Mouse (Mus musculus) liver, embryonic 15.5 days (tissue): Measurements from ENCODE around the gene Cacna1g. TPM values are rescaled to one million over a fixed set of nuclear protein-coding genes. Genes with fewer than 3 reads are reported as not detected.
"Not testable (repeated sequence)": the region's sequence is repeated elsewhere in the genome, so short reads cannot be mapped to it uniquely, and the experiment has no call there.

Experiments
- ATAC-seq: fragments of 200-750 bp; cut with Nextera tagmentation; 2 replicates; pipeline ENCODE4 v1.8.0; 2017; ENCODE audit warnings: moderate number of reproducible peaks, mild to moderate bottlenecking, moderate library complexity; ENCODE audit not compliant: insufficient read depth
- H3K27ac ChIP-seq: fragments of 300-500 bp; sonication (generic); replicated peaks from 2 replicates; pipeline ENCODE4 v1.5.1; 2015; ENCODE audit warnings: mild to moderate bottlenecking, inconsistent platforms
- H3K27me3 ChIP-seq: fragments of 300-500 bp; sonication (generic); 2 replicates; pipeline ENCODE4 v1.6.1; 2015; ENCODE audit warnings: mild to moderate bottlenecking, inconsistent platforms
- H3K36me3 ChIP-seq: fragments of 300-500 bp; sonication (generic); replicated peaks from 2 replicates; pipeline ENCODE4 v1.6.1; 2015; ENCODE audit warnings: moderate library complexity, mild to moderate bottlenecking, inconsistent platforms
- H3K4me1 ChIP-seq: fragments of 300-500 bp; sonication (generic); replicated peaks from 2 replicates; pipeline ENCODE4 v1.6.1; 2015; ENCODE audit warnings: inconsistent platforms
- H3K4me2 ChIP-seq: fragments of 300-500 bp; sonication (generic); 2 replicates; pipeline ENCODE4 v1.6.1; 2015; ENCODE audit warnings: moderate library complexity, mild to moderate bottlenecking, inconsistent platforms
- H3K4me3 ChIP-seq: fragments of 300-500 bp; sonication (generic); replicated peaks from 2 replicates; pipeline ENCODE4 v1.5.1; 2015; ENCODE audit warnings: mild to moderate bottlenecking, inconsistent platforms
- H3K9ac ChIP-seq: fragments of 300-500 bp; sonication (generic); 2 replicates; pipeline ENCODE4 v1.6.1; 2015; ENCODE audit warnings: moderate library complexity, mild to moderate bottlenecking, inconsistent platforms
- H3K9me3 ChIP-seq: fragments of 300-500 bp; sonication (generic); replicated peaks from 2 replicates; pipeline ENCODE4 v1.6.1; 2016; ENCODE audit warnings: inconsistent platforms
- WGBS: fragments of 180-500 bp; shearing (Covaris S2); methylation state at CpG from one replicate; pipeline ENCODE4 v1.1.7; 2015; ENCODE audit warnings: mixed read lengths; ENCODE audit not compliant: insufficient replicate concordance; 5-methylcytosine and 5-hydroxymethylcytosine counted together
- polyA plus RNA-seq: library from polyadenylated mRNA; unstranded; fragments of >200 nt; fragmentation: Nextera tagmentation; extraction: Ambion mirVana; gene quantifications from 2 replicates; pipeline ENCODE4 v1.2.1, GENCODE M21; 2015

Cacna1g gene
- polyA plus RNA-seq, 1 experiment from 2014 or later, result 2.3 TPM

DNA sequence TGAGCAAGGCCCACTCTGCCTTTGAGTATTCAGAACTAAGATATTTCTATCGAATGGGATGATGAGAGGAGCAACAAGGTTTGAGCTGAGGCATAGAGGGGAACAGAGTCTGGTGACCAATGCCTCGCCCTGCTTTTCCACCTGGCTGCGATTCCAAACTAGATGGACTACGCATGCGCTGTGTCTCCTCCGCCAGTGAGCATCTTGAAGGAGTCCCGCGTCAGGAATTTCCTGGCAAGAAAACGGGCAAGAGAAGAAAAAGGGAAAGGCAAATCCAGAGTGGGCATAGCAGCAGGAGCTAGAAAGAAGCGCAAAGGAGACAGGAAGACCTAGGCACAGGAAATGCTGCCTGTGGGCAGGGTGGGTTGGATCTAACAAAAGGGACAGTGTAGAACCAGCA, 70.2 kb downstream of the Cacna1g start:
- no peaks in the 10 kb centered on the region for H3K9me3 ChIP-seq
- H3K4me3 ChIP-seq, result no peak overlapping the region
- H3K4me1 ChIP-seq, result 0 out of 2 replicates have a peak, but pooled peaks cover 7% of the 10 kb centered on the region
- WGBS, result 72% methylated on average over 10 of the region's 10 CpGs
- H3K27me3 ChIP-seq, result peaks cover 52% of the 10 kb centered on the region
- no peak overlapping the region for H3K27ac ChIP-seq
- no peak overlapping the region for H3K9ac ChIP-seq
- H3K36me3 ChIP-seq, result no peaks in the 10 kb centered on the region
- no peak for ATAC-seq
- H3K4me2 ChIP-seq, result no peak overlapping the region

DNA sequence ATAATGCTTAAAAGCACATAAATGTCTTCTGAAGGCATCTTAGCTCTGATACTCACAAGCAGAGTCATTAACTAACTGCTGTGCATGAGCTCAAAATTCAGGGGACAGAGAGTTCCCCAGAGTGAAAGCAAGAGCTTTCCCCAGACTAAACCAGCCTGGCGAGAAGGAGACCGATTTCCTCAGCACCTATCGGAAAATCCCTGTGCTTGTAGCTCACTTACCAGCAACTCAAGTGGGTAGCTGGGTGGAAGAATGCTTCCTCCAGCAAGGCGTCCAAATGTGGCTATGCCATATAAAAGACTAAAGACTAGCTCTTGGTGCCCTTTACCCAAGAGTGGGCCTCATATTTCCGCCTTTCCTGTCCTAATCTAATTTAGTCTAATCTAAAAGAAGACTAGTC, 71.3 kb downstream of the Cacna1g start:
- 60% methylated on average over 5 of the region's 5 CpGs for WGBS
- H3K27ac ChIP-seq, result no peak overlapping the region
- H3K36me3 ChIP-seq, result no peaks in the 10 kb centered on the region
- no peaks in the 10 kb centered on the region for H3K9me3 ChIP-seq
- H3K27me3 ChIP-seq, result peaks cover 53% of the 10 kb centered on the region
- no peak overlapping the region for H3K4me2 ChIP-seq
- no peak for ATAC-seq
- no peak overlapping the region for H3K9ac ChIP-seq
- 0 out of 2 replicates have a peak, but pooled peaks cover 7% of the 10 kb centered on the region for H3K4me1 ChIP-seq
- no peak overlapping the region for H3K4me3 ChIP-seq

DNA sequence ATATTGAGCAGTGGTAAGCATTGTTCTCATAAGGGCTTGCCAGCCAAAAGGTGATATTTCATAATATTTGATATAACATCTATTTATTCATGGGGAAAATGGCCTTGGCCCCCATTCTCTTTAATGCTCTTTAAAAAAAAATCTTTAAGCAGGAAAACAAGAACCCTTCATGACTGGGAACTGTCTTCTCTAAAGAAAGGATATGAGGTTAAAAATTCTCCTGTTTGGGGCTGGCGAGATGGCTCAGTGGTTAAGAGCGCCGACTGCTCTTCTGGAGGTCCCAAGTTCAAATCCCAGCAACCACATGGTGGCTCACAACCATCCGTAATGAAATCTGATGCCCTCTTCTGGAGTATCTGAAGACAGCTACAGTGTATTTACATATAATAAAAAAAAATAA, 72.0 kb downstream of the Cacna1g start:
- H3K27ac ChIP-seq, H3K36me3 ChIP-seq, H3K9me3 ChIP-seq, ATAC-seq, H3K4me3 ChIP-seq, H3K4me1 ChIP-seq, H3K4me2 ChIP-seq, H3K9ac ChIP-seq: not testable (repeated sequence)
- H3K27me3 ChIP-seq, result peaks cover 50% of the 10 kb centered on the region
- WGBS, result 71% methylated on average over 4 of the region's 4 CpGs

DNA sequence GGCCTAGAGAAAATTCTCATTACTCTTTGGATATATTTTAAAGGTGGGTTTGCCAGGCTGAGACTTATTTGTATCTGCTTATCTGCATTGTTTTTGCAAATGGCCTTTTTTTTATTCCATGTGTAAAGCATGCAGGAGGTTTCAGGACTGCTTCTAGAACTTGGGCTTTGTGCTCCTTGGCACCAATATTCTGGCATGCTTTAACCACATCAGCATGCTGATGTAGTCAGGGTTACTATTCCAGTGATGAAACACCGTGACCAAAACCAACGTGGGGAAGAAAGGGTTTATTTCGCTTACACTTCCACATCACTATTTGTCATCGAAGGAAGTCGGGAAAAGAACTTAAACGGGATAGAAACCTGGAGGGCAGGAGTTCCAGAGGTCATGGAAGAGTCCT, 73.0 kb downstream of the Cacna1g start:
- H3K4me1 ChIP-seq, result 0 out of 2 replicates have a peak, but pooled peaks cover 7% of the 10 kb centered on the region
- peaks cover 42% of the 10 kb centered on the region for H3K27me3 ChIP-seq
- H3K36me3 ChIP-seq, result no peaks in the 10 kb centered on the region
- H3K27ac ChIP-seq, result no peak overlapping the region
- no peak overlapping the region for H3K9ac ChIP-seq
- H3K9me3 ChIP-seq, result no peaks in the 10 kb centered on the region
- no peak overlapping the region for H3K4me3 ChIP-seq
- ATAC-seq, result no peak
- no peak overlapping the region for H3K4me2 ChIP-seq
- WGBS, result 66% methylated on average over 6 of the region's 6 CpGs

DNA sequence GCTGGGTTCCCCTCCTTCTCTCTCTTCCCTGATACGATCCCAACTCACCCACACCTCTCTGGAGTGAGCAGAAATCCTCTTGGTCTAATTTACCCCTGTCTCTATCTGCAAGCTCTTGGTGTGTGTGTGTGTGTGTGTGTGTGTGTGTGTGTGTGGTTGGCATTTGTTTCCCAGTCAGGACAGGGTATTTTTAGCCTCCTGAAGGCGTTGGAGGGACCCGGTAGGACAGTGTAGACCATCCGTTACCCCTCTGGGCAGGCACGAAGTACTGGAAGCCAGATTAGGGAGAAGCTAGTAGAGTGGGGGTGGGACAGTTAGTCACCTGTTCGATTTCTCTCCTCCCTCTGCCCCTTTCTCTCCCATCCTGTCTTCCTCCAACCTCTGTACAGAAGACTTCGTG, 79.9 kb downstream of the Cacna1g start:
- Histone ChIP-seq H3K4me2 (no peak overlapping the region), H3K36me3 (no peaks in the 10 kb centered on the region), H3K9ac (no peak overlapping the region), H3K27ac (no peak overlapping the region), H3K4me3 (no peak overlapping the region), H3K9me3 (no peaks in the 10 kb centered on the region), H3K4me1 (peaks cover 10% of the 10 kb centered on the region; the same call in 1 of the 2 replicates), H3K27me3 (peaks cover 48% of the 10 kb centered on the region)
- WGBS, result 58% methylated on average over 7 of the region's 7 CpGs
- no peak for ATAC-seq

DNA sequence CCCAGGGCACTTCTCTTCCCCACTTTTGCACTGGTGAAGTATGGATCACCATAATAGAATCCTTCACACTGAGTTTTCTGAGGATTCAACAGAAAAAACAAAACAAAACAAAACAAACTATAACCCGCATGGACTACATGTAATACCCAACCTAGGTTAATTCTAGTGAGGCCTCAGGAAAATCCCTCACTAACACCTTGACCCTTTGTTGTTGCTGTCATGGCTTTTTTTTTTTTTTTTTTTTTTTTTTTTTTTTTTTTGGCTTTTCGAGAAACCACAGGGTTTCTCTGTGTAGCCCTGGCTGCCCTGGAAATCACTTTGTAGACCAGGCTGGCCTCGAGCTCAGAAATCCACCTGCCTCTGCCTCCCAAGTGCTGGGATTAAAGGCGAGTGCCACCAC, 80.5 kb downstream of the Cacna1g start:
- Histone ChIP-seq H3K27me3 (peaks cover 43% of the 10 kb centered on the region), H3K4me1 (peaks cover 10% of the 10 kb centered on the region; the same call in 1 of the 2 replicates)
- not testable (repeated sequence) for H3K9ac ChIP-seq, H3K27ac ChIP-seq, H3K4me2 ChIP-seq, H3K9me3 ChIP-seq, H3K36me3 ChIP-seq, ATAC-seq, H3K4me3 ChIP-seq
- WGBS, result 57% methylated on average over 4 of the region's 4 CpGs

DNA sequence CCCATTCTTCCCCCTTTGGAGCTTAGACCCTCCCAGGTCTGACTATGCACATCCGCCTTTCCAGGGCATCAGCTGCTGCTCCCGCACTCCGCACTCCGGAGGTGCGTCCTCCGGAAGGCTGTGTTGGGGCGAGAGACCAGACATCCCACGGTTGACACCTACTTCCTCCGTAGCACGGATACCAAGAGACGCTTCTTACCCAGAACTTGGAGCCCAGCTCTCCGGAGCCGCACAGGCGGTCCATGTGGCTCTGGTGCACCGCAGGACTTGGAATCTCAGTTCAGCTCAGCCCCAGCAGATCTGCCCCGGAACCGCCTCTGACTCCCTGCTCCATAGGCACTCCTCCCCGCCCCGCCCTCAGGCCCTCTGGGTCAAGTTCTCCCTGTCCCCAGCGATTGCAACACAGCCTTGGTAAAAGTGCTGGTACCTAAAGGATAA, 81.3 kb downstream of the Cacna1g start, which contains the start of gene Abcc3:
Gene Abcc3, minus strand, starts transcription at position 326 of the 438 bp plus-strand sequence.
- Histone ChIP-seq H3K9ac (no peak within 1 kb of the TSS), H3K4me2 (peak within 1 kb of the TSS; percentile 60), H3K4me3 (peak within 1 kb of the TSS; percentile 40), H3K27me3 (peaks cover 40% of the 10 kb centered on the region), H3K27ac (no peak within 1 kb of the TSS), H3K9me3 (no peaks in the 10 kb centered on the region), H3K4me1 (peaks cover 10% of the 10 kb centered on the region; the same call in 1 of the 2 replicates), H3K36me3 (no peaks in the 10 kb centered on the region)
- peak; percentile 40; the same call in 1 of the 2 replicates for ATAC-seq
- 5% methylated on average over 20 of the region's 20 CpGs for WGBS

DNA sequence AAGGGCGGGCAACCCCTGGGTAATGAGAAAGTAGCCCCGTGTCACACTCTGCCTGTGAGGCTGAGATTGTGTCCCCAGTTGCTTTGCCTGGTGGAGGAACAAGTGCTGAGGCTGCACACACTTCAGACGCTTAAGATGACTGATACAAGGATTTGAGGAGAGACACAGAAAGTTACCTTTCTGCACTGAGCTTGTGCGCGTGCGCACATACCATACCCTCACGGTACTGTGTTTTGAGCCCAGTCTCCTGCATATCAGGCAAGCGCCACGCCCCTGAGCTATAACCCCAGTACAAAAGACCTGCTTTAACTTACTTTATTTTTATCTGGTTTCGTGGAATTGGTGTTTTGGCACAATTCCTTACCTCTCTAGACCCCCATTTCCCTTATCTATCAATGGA, 82.3 kb downstream of the Cacna1g start:
- peaks cover 36% of the 10 kb centered on the region for H3K27me3 ChIP-seq
- H3K9ac ChIP-seq, result no peak overlapping the region
- no peak overlapping the region for H3K4me2 ChIP-seq
- H3K27ac ChIP-seq, result no peak overlapping the region
- no peak overlapping the region for H3K4me3 ChIP-seq
- ATAC-seq, result no peak
- 64% methylated on average over 10 of the region's 10 CpGs for WGBS
- no peaks in the 10 kb centered on the region for H3K9me3 ChIP-seq
- no peaks in the 10 kb centered on the region for H3K36me3 ChIP-seq
- H3K4me1 ChIP-seq, result peaks cover 13% of the 10 kb centered on the region; the same call in 1 of the 2 replicates

DNA sequence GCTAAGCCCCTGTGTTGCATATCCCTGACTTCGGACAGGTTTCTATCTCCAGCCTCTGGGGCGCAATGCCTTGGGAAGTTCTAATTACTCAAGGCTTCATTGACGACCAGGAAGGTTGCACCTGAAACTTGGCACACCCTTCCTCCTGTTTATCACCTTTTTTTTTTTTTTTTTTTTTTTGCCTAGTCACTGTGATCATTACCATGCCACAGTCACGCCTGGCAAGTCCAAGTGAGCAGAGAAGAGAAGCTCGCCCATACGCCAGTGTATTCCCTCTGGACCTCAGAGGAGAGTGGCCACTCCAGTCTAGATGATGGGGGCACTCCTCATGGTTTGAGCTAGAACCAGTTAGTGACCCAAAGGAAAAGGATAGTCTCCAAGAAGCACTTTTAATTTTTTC, 83.2 kb downstream of the Cacna1g start:
- no peak for ATAC-seq
- H3K36me3 ChIP-seq, result no peaks in the 10 kb centered on the region

DNA sequence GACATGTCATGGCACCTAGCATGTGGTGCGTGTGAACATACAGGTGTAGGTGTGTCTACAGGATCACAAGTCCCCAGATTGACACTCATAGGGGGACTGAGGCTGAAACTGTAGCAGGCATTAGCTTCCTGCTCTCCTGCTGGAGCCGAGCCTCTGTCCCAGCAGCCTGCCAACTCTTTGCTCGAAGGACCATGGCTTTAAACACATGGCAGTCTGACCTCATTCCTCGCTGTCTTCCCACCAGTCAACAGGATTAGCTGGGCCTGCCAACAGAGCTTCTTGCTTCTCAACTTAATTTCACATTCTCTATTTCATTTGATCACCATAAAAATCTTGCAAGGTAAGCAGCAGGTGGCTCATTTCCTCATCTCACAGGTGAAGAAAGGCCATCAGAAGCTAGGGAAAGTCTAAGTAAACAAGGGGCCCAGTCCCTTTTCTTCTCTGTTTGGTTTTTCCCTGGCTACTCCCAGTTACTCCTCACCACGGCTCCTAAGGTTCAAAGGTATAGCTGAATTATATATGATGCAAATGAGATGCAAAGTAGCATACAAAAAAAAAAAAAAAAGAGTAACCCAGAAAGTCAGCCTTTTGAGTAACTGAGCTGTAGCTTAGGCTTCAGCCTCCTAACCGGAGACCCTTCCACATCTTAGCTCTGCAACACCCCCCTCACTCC, 84.1 kb downstream of the Cacna1g start:
- WGBS, result 53% methylated on average over 6 of the region's 6 CpGs
- ATAC-seq, result no peak

More for the DNA sequence above, 83.2 kb downstream of the Cacna1g start:
- peaks cover 39% of the 10 kb centered on the region for H3K27me3 ChIP-seq
- WGBS, result 61% methylated on average over 6 of the region's 6 CpGs
- no peak overlapping the region for H3K4me2 ChIP-seq
- peaks cover 15% of the 10 kb centered on the region; the same call in 1 of the 2 replicates for H3K4me1 ChIP-seq
- H3K9ac ChIP-seq, result no peak overlapping the region
- H3K9me3 ChIP-seq, result no peaks in the 10 kb centered on the region
- H3K4me3 ChIP-seq, result no peak overlapping the region
- no peak overlapping the region for H3K27ac ChIP-seq

DNA sequence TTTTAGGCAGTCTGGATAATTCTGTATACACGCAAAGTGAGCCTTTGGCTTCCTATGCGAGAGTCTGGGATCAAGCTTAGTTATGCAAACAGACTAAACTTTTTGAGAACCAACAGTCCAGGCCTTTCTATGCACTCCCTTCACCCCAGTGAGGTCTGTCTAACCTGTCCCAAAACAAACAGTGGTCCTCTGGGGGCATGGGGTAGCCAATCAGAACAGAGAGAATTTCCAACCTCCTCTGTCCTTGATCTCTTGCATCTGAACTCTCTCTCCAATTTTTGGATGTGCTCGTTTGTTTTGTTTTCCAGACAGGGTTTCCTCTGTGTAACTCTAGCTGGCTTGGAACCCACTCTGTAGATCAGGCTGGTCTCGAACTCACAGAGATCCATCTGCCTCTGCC, 85.0 kb downstream of the Cacna1g start:
- no peak overlapping the region for H3K4me2 ChIP-seq
- H3K4me1 ChIP-seq, result peaks cover 15% of the 10 kb centered on the region; the same call in 1 of the 2 replicates
- H3K27me3 ChIP-seq, result peaks cover 40% of the 10 kb centered on the region
- no peak for ATAC-seq
- 52% methylated on average over 4 of the region's 4 CpGs for WGBS
- H3K4me3 ChIP-seq, result no peak overlapping the region
- H3K36me3 ChIP-seq, result no peaks in the 10 kb centered on the region
- H3K9me3 ChIP-seq, result no peaks in the 10 kb centered on the region
- H3K27ac ChIP-seq, result no peak overlapping the region
- no peak overlapping the region for H3K9ac ChIP-seq

More for the DNA sequence above, 84.1 kb downstream of the Cacna1g start:
- H3K27ac ChIP-seq, result no peak overlapping the region
- H3K9me3 ChIP-seq, result no peaks in the 10 kb centered on the region
- no peak overlapping the region for H3K4me2 ChIP-seq
- H3K36me3 ChIP-seq, result no peaks in the 10 kb centered on the region
- H3K9ac ChIP-seq, result no peak overlapping the region
- peaks cover 48% of the 10 kb centered on the region for H3K27me3 ChIP-seq
- H3K4me1 ChIP-seq, result peaks cover 15% of the 10 kb centered on the region; the same call in 1 of the 2 replicates
- no peak overlapping the region for H3K4me3 ChIP-seq
